ENCODE assay signal across 10 mouse cellular contexts in the genomic region with DNA sequence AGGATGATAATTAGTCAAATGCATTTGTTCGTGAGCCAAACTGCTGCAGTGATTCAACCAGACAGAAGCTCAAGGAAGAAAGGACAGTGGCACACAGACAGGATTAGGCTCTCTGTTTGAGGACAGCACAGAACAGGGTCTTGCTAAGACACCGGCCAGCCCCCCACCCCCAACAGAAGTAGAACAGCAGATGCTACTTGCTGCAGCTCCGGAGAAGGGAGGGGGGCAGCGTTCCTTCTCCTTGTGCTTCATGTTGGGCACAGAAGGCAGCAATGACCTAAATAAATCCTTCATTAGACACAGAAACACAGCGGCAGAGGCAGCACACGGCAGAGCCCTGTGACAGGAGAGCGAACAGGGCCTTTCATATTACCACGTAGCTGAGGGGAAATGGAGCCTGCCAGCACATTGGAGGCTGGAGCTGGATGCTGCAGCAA.
A peak's percentile ranks its signal among the peaks of the same experiment; 100 is the strongest.
DNase-seq lines count a peak whose midpoint lies in the region; ATAC-seq and TF ChIP-seq lines count a peak whose summit lies in the region.
"Had no signal": no experiment of that assay in that cellular context is flagged by ENCODE, and none has a peak within 500 bp of the region (broad histone marks: within the 10 kb centered on the region; RNA-seq: fewer than 3 reads in every experiment).

No protein-coding gene starts in this region.

- no peak for TF ChIP-seq CTCF in hindbrain, postnatal 0 days (IDR thresholded peaks at IDR 0.05; ENCODE audit: low read depth)

- H3K4me3 ChIP-seq in forebrain, embryonic 13.5 days: no peak overlapping the region
- H3K4me3 ChIP-seq in forebrain, embryonic 11.5 days (ENCODE audit: low read depth, low read length): no peak overlapping the region
- H3K4me3 ChIP-seq in hindbrain, postnatal 0 days (ENCODE audit: low read length): no peak overlapping the region

- peak; percentile 56; the same call in 1 of the 2 replicates for ATAC-seq in forebrain, embryonic 13.5 days
- no peak for ATAC-seq in forebrain, embryonic 11.5 days (replicated peaks; ENCODE audit: low FRiP score)
- ATAC-seq in hindbrain, postnatal 0 days: peak; percentile 69

- H3K36me3 ChIP-seq in forebrain, embryonic 13.5 days (ENCODE audit: poor library complexity, severe bottlenecking): 0 out of 2 replicates have a peak, but pooled peaks cover 3% of the 10 kb centered on the region
- H3K36me3 ChIP-seq in forebrain, embryonic 11.5 days (ENCODE audit: control insufficient read depth, insufficient read depth, low read length): no peaks in the 10 kb centered on the region
- H3K36me3 ChIP-seq in hindbrain, postnatal 0 days (ENCODE audit: insufficient read depth, low read length): no peaks in the 10 kb centered on the region

- peak overlapping the region; percentile 26; the same call in 1 of the 2 replicates for H3K9ac ChIP-seq in forebrain, embryonic 13.5 days
- no peak overlapping the region for H3K9ac ChIP-seq in forebrain, embryonic 11.5 days (ENCODE audit: low read length)
- H3K9ac ChIP-seq in hindbrain, postnatal 0 days (replicated peaks; ENCODE audit: low read length): no peak overlapping the region; the same call in 1 of the 2 replicates

- no peaks in the 10 kb centered on the region for H3K9me3 ChIP-seq in forebrain, embryonic 13.5 days (replicated peaks)
- no peaks in the 10 kb centered on the region for H3K9me3 ChIP-seq in forebrain, embryonic 11.5 days (ENCODE audit: control insufficient read depth, low read length)
- no peaks in the 10 kb centered on the region for H3K9me3 ChIP-seq in hindbrain, postnatal 0 days (ENCODE audit: low read length)

- H3K4me1 ChIP-seq in forebrain, embryonic 13.5 days: peaks cover 13% of the 10 kb centered on the region
- H3K4me1 ChIP-seq in forebrain, embryonic 11.5 days (replicated peaks; ENCODE audit: control insufficient read depth, insufficient read depth, low read length): no peaks in the 10 kb centered on the region; the same call in 1 of the 2 replicates
- H3K4me1 ChIP-seq in hindbrain, postnatal 0 days (ENCODE audit: insufficient read depth, low read length): peaks cover 16% of the 10 kb centered on the region

- DNase-seq in forebrain, embryonic 11.5 days (ENCODE audit: low spot score): no peak
- DNase-seq in right cerebral cortex, postnatal 10 days (ENCODE audit: low spot score in 2 of 2): peak; percentile 40 to 50
- DNase-seq in right cerebral cortex, postnatal 36 days (ENCODE audit: low spot score in 2 of 2): no peak
- peak; percentile 58 for DNase-seq in hindbrain, postnatal 0 days (ENCODE audit: low spot score)
- no peak for DNase-seq in spleen, adult 12 weeks (ENCODE audit: low spot score)
- DNase-seq in gastrocnemius, adult 18-20 months (ENCODE audit: low spot score): no peak
- DNase-seq in heart, postnatal 4 days: no peak
- DNase-seq: kidney, adult 11 months had no signal

- H3K4me2 ChIP-seq in forebrain, embryonic 13.5 days: no peak overlapping the region
- H3K4me2 ChIP-seq in forebrain, embryonic 11.5 days (ENCODE audit: low read depth, low read length, severe bottlenecking): no peak overlapping the region
- H3K4me2 ChIP-seq in hindbrain, postnatal 0 days (ENCODE audit: low read depth, low read length): 0 out of 2 replicates have a peak overlapping the region, but pooled peaks have one; percentile 10

- H3K27ac ChIP-seq in forebrain, embryonic 13.5 days: peak overlapping the region; percentile 25; the same call in 1 of the 2 replicates
- H3K27ac ChIP-seq in forebrain, embryonic 11.5 days (ENCODE audit: low read depth, low read length): no peak overlapping the region
- peak overlapping the region; percentile 20; the same call in 1 of the 2 replicates for H3K27ac ChIP-seq in hindbrain, postnatal 0 days

- 47% methylated on average over 8 of the region's 8 CpGs for whole genome bisulfite sequencing in forebrain, embryonic 13.5 days
- WGBS in forebrain, embryonic 11.5 days: 56% methylated on average over 8 of the region's 8 CpGs
- WGBS in hindbrain, postnatal 0 days: 30% methylated on average over 8 of the region's 8 CpGs

- no peaks in the 10 kb centered on the region for H3K27me3 ChIP-seq in forebrain, embryonic 13.5 days
- no peaks in the 10 kb centered on the region for H3K27me3 ChIP-seq in forebrain, embryonic 11.5 days (ENCODE audit: control insufficient read depth, insufficient read depth, low read length)
- no peaks in the 10 kb centered on the region for H3K27me3 ChIP-seq in hindbrain, postnatal 0 days (ENCODE audit: insufficient read depth, low read length)
- H3K27me3 ChIP-seq: CH12.LX had no signal

Comparison
In these comparisons a context has a peak if more than half of its experiments do, and no peak if none do; other contexts are left out.
1. DNase-seq: peak in right cerebral cortex, postnatal 10 days (2 of 2) and hindbrain, postnatal 0 days (single experiment); none in forebrain, embryonic 11.5 days (single experiment), right cerebral cortex, postnatal 36 days (0 of 2), spleen, adult 12 weeks (single experiment), gastrocnemius, adult 18-20 months (single experiment) and heart, postnatal 4 days (single experiment).